Mouse (Mus musculus): ENCODE data around the gene Vmn1r209. TPM values are rescaled to one million over a fixed set of nuclear protein-coding genes. Genes with fewer than 3 reads are reported as not detected.
"Not testable (repeated sequence)": the region's sequence is repeated elsewhere in the genome, so short reads cannot be mapped to it uniquely, and the experiment has no call there.

Gene Vmn1r209
- not detected in 2 replicates for polyA plus RNA-seq (2014; fragmentation: Nextera tagmentation; extraction: Ambion mirVana)

DNA sequence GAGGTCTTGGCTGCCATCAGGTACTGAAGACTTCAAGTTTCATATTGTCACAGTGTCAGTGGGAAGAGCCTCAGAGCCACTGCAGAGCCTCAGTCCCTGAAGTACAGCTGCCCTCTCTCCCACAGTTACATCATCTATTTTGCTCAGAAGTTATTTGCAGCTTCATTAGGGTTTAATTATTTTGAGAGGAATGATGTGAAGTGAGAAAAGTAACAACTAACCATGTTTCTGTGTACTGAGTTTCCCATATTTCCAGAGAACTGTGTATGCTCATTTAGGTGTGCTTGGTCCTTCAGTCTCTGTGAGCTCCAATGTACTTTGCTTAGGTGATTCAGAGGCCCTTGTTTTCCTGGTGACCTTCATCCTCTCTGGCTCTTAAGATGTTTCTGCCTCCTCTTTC is at the start of gene Vmn1r209:
Vmn1r209 (minus strand) TSS at position 101 of the 400 bp plus-strand sequence.
- not testable (repeated sequence) for H3K4me3 ChIP-seq (ENCODE audit: low read depth, low read length); H3K9me3 ChIP-seq (ENCODE audit: control insufficient read depth, low read length); H3K4me1 ChIP-seq (ENCODE audit: control insufficient read depth, insufficient read depth, low read length); H3K27ac ChIP-seq (replicated peaks; ENCODE audit: low read depth, low read length); H3K9ac ChIP-seq (ENCODE audit: low read depth, low read length); H3K36me3 ChIP-seq (ENCODE audit: control insufficient read depth, insufficient read depth, low read length); H3K4me2 ChIP-seq (ENCODE audit: low read depth, low read length); ATAC-seq (ENCODE audit: low read depth); DNase-seq (ENCODE audit: low spot score); H3K27me3 ChIP-seq (replicated peaks; ENCODE audit: control insufficient read depth, insufficient read depth, low read length)

- DNase-seq (ENCODE audit: low spot score): no peak
- H3K9me3 ChIP-seq (ENCODE audit: control insufficient read depth, low read length): no peaks in the 10 kb centered on the region
- no peaks in the 10 kb centered on the region for H3K36me3 ChIP-seq (ENCODE audit: control insufficient read depth, insufficient read depth, low read length)
- H3K27ac ChIP-seq (replicated peaks; ENCODE audit: low read depth, low read length): no peak within 1 kb of the TSS
- H3K4me3 ChIP-seq (ENCODE audit: low read depth, low read length): no peak within 1 kb of the TSS
- no peak for ATAC-seq (ENCODE audit: low read depth)
- no peaks in the 10 kb centered on the region for H3K27me3 ChIP-seq (replicated peaks; ENCODE audit: control insufficient read depth, insufficient read depth, low read length)
- no peaks in the 10 kb centered on the region for H3K4me1 ChIP-seq (ENCODE audit: control insufficient read depth, insufficient read depth, low read length)
- H3K9ac ChIP-seq (ENCODE audit: low read depth, low read length): no peak within 1 kb of the TSS
- 75% methylated on average over 1 of the region's 1 CpGs for WGBS
- H3K4me2 ChIP-seq (ENCODE audit: low read depth, low read length): no peak within 1 kb of the TSS
Measured at GRCm38 (mm10) chr13:22857461-22857860, 48.0 kb upstream of the Vmn1r209 start, which contains the start of gene Vmn1r211. TSS of gene Vmn1r211 (minus strand) at chr13:22857561.

DNA sequence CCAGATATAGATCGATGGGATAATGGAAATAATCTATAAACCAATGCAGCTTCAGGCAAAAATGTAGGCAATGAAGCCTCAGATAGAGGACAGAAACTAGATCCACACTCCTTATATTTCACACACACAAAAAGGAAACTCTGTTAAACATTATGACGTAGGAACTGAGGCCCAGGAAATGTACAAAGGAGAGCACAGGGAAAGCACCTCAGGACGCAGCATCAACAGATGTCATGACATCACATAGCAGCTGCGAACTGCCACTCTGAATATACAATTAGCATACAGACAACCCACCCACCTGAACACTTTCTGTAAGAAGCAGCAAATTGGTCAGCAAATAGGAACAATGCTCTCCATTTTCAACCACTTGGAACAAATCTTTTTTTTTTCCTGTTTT is 45.3 kb upstream of the Vmn1r209 start:
- no peaks in the 10 kb centered on the region for H3K27me3 ChIP-seq (replicated peaks; ENCODE audit: control insufficient read depth, insufficient read depth, low read length)
- H3K36me3 ChIP-seq (ENCODE audit: control insufficient read depth, insufficient read depth, low read length): no peaks in the 10 kb centered on the region
- no peaks in the 10 kb centered on the region for H3K9me3 ChIP-seq (ENCODE audit: control insufficient read depth, low read length)
- WGBS: 61% methylated on average over 4 of the region's 4 CpGs
- H3K9ac ChIP-seq (ENCODE audit: low read depth, low read length): no peak overlapping the region
- no peak overlapping the region for H3K4me2 ChIP-seq (ENCODE audit: low read depth, low read length)
- DNase-seq (ENCODE audit: low spot score) (no peak), ATAC-seq (ENCODE audit: low read depth) (no peak)
- no peak overlapping the region for H3K4me3 ChIP-seq (ENCODE audit: low read depth, low read length)
- H3K27ac ChIP-seq (replicated peaks; ENCODE audit: low read depth, low read length): no peak overlapping the region
- H3K4me1 ChIP-seq (ENCODE audit: control insufficient read depth, insufficient read depth, low read length): no peaks in the 10 kb centered on the region

DNA sequence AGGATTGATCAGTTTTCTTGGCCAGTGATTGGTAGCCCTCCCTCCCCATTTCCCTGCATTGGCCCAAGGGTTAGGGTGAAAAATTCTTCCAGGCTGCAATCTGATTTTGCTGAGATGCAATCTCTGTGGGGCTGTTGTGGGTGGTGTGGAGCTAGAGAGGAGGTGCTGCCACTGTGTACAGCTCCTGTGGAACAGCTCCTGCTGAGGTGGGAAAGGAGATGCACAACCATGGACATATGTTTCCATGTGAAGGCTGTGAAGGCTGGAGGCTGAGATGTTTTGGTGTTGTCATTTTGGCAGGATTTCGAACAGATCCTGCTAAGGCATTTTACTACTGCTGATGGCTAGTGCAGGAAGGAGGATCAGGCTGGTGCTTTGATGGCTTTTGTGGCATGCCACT is 37.3 kb upstream of the Vmn1r209 start:
- Histone ChIP-seq H3K36me3 (ENCODE audit: control insufficient read depth, insufficient read depth, low read length) (no peaks in the 10 kb centered on the region), H3K27me3 (replicated peaks; ENCODE audit: control insufficient read depth, insufficient read depth, low read length) (no peaks in the 10 kb centered on the region), H3K9me3 (ENCODE audit: control insufficient read depth, low read length) (no peaks in the 10 kb centered on the region), H3K9ac (ENCODE audit: low read depth, low read length) (no peak overlapping the region), H3K4me3 (ENCODE audit: low read depth, low read length) (no peak overlapping the region), H3K4me2 (ENCODE audit: low read depth, low read length) (no peak overlapping the region), H3K27ac (replicated peaks; ENCODE audit: low read depth, low read length) (no peak overlapping the region), H3K4me1 (ENCODE audit: control insufficient read depth, insufficient read depth, low read length) (no peaks in the 10 kb centered on the region)
- DNase-seq (ENCODE audit: low spot score) (no peak), ATAC-seq (ENCODE audit: low read depth) (no peak)
- WGBS: 72% methylated on average over 1 of the region's 1 CpGs

DNA sequence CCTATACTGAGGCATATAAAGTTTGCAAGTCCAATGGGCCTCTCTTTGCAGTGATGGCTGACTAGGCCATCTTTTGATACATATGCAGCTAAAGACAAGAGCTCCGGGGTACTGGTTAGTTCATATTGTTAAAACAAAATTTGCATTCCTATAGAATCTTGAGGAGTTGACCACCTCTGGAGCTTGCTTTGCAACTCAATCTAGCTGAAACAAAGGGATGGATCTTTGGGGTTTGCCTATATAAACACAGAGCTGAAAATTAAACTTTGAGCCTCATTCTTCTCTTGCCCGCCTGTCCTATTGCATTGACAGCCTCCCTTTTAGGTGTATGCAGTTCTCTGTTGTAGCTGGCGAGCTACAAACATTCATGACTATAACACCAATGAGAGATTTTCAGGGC is 34.8 kb upstream of the Vmn1r209 start:
- H3K4me3 ChIP-seq (ENCODE audit: low read depth, low read length); H3K9ac ChIP-seq (ENCODE audit: low read depth, low read length); H3K36me3 ChIP-seq (ENCODE audit: control insufficient read depth, insufficient read depth, low read length); ATAC-seq (ENCODE audit: low read depth); H3K27ac ChIP-seq (replicated peaks; ENCODE audit: low read depth, low read length); H3K27me3 ChIP-seq (replicated peaks; ENCODE audit: control insufficient read depth, insufficient read depth, low read length); H3K4me1 ChIP-seq (ENCODE audit: control insufficient read depth, insufficient read depth, low read length); DNase-seq (ENCODE audit: low spot score); H3K4me2 ChIP-seq (ENCODE audit: low read depth, low read length); H3K9me3 ChIP-seq (ENCODE audit: control insufficient read depth, low read length): not testable (repeated sequence)
- WGBS: 75% methylated on average over 3 of the region's 3 CpGs

DNA sequence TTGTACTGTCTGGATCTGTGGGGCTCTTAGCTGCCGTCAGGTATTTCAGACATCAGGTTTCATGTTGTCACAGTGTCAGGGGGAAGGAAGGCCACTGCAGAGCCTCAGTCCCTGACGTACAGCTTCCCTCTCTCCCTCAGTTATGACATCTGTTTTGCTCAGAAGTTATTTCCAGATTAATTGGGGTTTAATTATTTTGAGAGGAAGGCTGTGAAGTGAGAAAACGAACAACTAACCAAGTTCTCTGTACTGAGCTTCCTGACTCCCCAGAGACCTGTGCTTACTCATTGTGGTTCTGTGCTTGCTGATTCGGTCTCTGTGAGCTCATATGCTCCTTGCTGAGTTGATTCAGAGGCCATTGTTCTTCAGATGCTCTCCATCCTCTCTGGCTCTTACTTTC is 21.8 kb upstream of the Vmn1r209 start, which contains the start of gene Vmn1r210:
Vmn1r210 (minus strand) TSS at position 101 of the 400 bp plus-strand sequence.
- Histone ChIP-seq H3K27ac (replicated peaks; ENCODE audit: low read depth, low read length) (no peak within 1 kb of the TSS), H3K27me3 (replicated peaks; ENCODE audit: control insufficient read depth, insufficient read depth, low read length) (no peaks in the 10 kb centered on the region), H3K4me2 (ENCODE audit: low read depth, low read length) (no peak within 1 kb of the TSS), H3K4me3 (ENCODE audit: low read depth, low read length) (no peak within 1 kb of the TSS), H3K4me1 (ENCODE audit: control insufficient read depth, insufficient read depth, low read length) (no peaks in the 10 kb centered on the region), H3K9me3 (ENCODE audit: control insufficient read depth, low read length) (no peaks in the 10 kb centered on the region), H3K9ac (ENCODE audit: low read depth, low read length) (no peak within 1 kb of the TSS), H3K36me3 (ENCODE audit: control insufficient read depth, insufficient read depth, low read length) (no peaks in the 10 kb centered on the region)
- WGBS: 44% methylated on average over 4 of the region's 4 CpGs
- DNase-seq (ENCODE audit: low spot score) (no peak), ATAC-seq (ENCODE audit: low read depth) (no peak)

- not testable (repeated sequence) for H3K36me3 ChIP-seq (ENCODE audit: control insufficient read depth, insufficient read depth, low read length); H3K27ac ChIP-seq (replicated peaks; ENCODE audit: low read depth, low read length); H3K9me3 ChIP-seq (ENCODE audit: control insufficient read depth, low read length); ATAC-seq (ENCODE audit: low read depth); DNase-seq (ENCODE audit: low spot score); H3K27me3 ChIP-seq (replicated peaks; ENCODE audit: control insufficient read depth, insufficient read depth, low read length); H3K4me2 ChIP-seq (ENCODE audit: low read depth, low read length); H3K4me3 ChIP-seq (ENCODE audit: low read depth, low read length); H3K9ac ChIP-seq (ENCODE audit: low read depth, low read length); H3K4me1 ChIP-seq (ENCODE audit: control insufficient read depth, insufficient read depth, low read length)
- 38% methylated on average over 7 of the region's 7 CpGs for WGBS
Measured at GRCm38 (mm10) chr13:22829395-22829794, 19.9 kb upstream of the Vmn1r209 start.

GRCm38 (mm10) chr13:22821601-22822000 is 12.1 kb upstream of the Vmn1r209 start:
- WGBS: 89% methylated on average over 1 of the region's 1 CpGs

DNA sequence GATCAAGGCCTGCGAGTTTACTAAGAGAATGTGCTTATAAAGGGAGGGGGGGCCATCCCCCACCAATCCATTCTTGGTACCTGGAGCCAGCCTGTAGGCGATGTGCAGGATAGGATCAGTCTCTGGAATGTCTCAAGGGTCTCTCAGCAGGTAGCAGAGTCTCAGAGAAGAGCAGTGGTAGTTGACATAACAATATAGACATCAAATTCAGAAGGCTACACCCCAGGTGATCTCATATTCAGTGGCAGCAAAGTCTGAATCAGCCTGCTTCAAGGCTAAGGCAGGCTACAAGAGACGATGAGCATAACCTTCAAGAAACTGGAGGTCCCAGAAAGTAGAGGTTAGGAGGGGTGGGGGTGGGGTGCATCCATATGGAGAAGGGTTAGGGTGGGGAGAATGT is 21.4 kb downstream of the Vmn1r209 start:
- not testable (repeated sequence) for H3K9me3 ChIP-seq (ENCODE audit: control insufficient read depth, low read length); ATAC-seq (ENCODE audit: low read depth); H3K9ac ChIP-seq (ENCODE audit: low read depth, low read length); DNase-seq (ENCODE audit: low spot score); H3K4me2 ChIP-seq (ENCODE audit: low read depth, low read length); H3K4me1 ChIP-seq (ENCODE audit: control insufficient read depth, insufficient read depth, low read length); H3K27ac ChIP-seq (replicated peaks; ENCODE audit: low read depth, low read length); H3K4me3 ChIP-seq (ENCODE audit: low read depth, low read length); H3K36me3 ChIP-seq (ENCODE audit: control insufficient read depth, insufficient read depth, low read length); H3K27me3 ChIP-seq (replicated peaks; ENCODE audit: control insufficient read depth, insufficient read depth, low read length)
- WGBS: 78% methylated on average over 3 of the region's 3 CpGs

More at GRCm38 (mm10) chr13:22821601-22822000, 12.1 kb upstream of the Vmn1r209 start:
- H3K4me1 ChIP-seq (ENCODE audit: control insufficient read depth, insufficient read depth, low read length); H3K27ac ChIP-seq (replicated peaks; ENCODE audit: low read depth, low read length); DNase-seq (ENCODE audit: low spot score); H3K36me3 ChIP-seq (ENCODE audit: control insufficient read depth, insufficient read depth, low read length); H3K9me3 ChIP-seq (ENCODE audit: control insufficient read depth, low read length); H3K27me3 ChIP-seq (replicated peaks; ENCODE audit: control insufficient read depth, insufficient read depth, low read length); H3K4me2 ChIP-seq (ENCODE audit: low read depth, low read length); H3K9ac ChIP-seq (ENCODE audit: low read depth, low read length); ATAC-seq (ENCODE audit: low read depth); H3K4me3 ChIP-seq (ENCODE audit: low read depth, low read length): not testable (repeated sequence)

Data from embryonic facial prominence, embryonic 14.5 days (tissue).